Mouse (Mus musculus) liver, embryonic 14.5 days (tissue): ENCODE measurements around the gene Cpsf6. TPM values are rescaled to one million over a fixed set of nuclear protein-coding genes. Genes with fewer than 3 reads are reported as not detected.

Experiments
- ATAC-seq: fragments of 200-750 bp; cut with Nextera tagmentation; 2 replicates; pipeline ENCODE4 v1.8.0; 2017; ENCODE audit warnings: moderate number of reproducible peaks, mild to moderate bottlenecking, moderate library complexity; ENCODE audit not compliant: insufficient read depth
- DNase-seq, 3 experiments: peaks; one replicate each; pipeline ENCODE4 v3.0.0-alpha.2; 2012 to 2013; ENCODE audit warnings: low read depth in 3 of 3, low spot score in 3 of 3
- H3K27ac ChIP-seq: fragments of 300-500 bp; sonication (generic); 2 replicates; pipeline ENCODE4 v1.5.1; 2014; ENCODE audit warnings: moderate library complexity, mild to moderate bottlenecking, control low read depth, inconsistent platforms
- H3K27me3 ChIP-seq: fragments of 300-500 bp; sonication (generic); 2 replicates; pipeline ENCODE4 v1.6.1; 2014; ENCODE audit warnings: mild to moderate bottlenecking, low read length, moderate library complexity; ENCODE audit not compliant: control insufficient read depth, insufficient read depth
- H3K36me3 ChIP-seq: fragments of 300-500 bp; sonication (generic); replicated peaks from 2 replicates; pipeline ENCODE4 v1.6.1; 2014; ENCODE audit warnings: low read depth; ENCODE audit not compliant: control insufficient read depth, insufficient read depth
- H3K4me1 ChIP-seq, 2 experiments: fragments of 200-500 bp in 1 of 2; fragments of 300-500 bp in 1 of 2; sonication (generic) in 1 of 2; replicated peaks; 2 replicates each; pipeline ENCODE4 v1.6.1; 2012 to 2014; ENCODE audit warnings: antibody characterized with exemption in 1 of 2, inconsistent platforms in 1 of 2, low read length in 1 of 2; ENCODE audit not compliant: control insufficient read depth in 2 of 2, insufficient read depth in 2 of 2
- H3K4me2 ChIP-seq: fragments of 300-500 bp; sonication (generic); 2 replicates; pipeline ENCODE4 v1.6.1; 2014; ENCODE audit warnings: low read depth, mild to moderate bottlenecking, control low read depth, moderate library complexity
- H3K4me3 ChIP-seq, 2 experiments: fragments of 200-500 bp in 1 of 2; fragments of 300-500 bp in 1 of 2; sonication (generic) in 1 of 2; 2 replicates each; pipeline ENCODE4 v1.5.1; 2012 to 2014; ENCODE audit warnings: low read depth in 2 of 2, low read length in 2 of 2, mild to moderate bottlenecking in 2 of 2, control low read depth in 1 of 2, inconsistent platforms in 1 of 2, moderate library complexity in 1 of 2; ENCODE audit not compliant: insufficient read depth in 1 of 2
- H3K9ac ChIP-seq: fragments of 300-500 bp; sonication (generic); replicated peaks from 2 replicates; pipeline ENCODE4 v1.6.1; 2014; ENCODE audit warnings: mild to moderate bottlenecking, control low read depth, moderate library complexity
- H3K9me3 ChIP-seq: fragments of 300-500 bp; sonication (generic); 2 replicates; pipeline ENCODE4 v1.6.1; 2016; ENCODE audit warnings: low read length, mixed read lengths; ENCODE audit not compliant: control insufficient read depth
- CTCF ChIP-seq: IDR thresholded peaks from 2 replicates; pipeline ENCODE4 v1.5.1; 2016; ENCODE audit warnings: antibody characterized with exemption, low read depth, control low read depth
- EP300 ChIP-seq: IDR thresholded peaks from 2 replicates; pipeline ENCODE4 v1.6.1; 2016; ENCODE audit warnings: antibody characterized with exemption, low read depth
- WGBS: fragments of 180-500 bp; shearing (Covaris S2); extraction: QIAGEN DNeasy Blood & Tissue Kit; methylation state at CpG from one replicate; pipeline ENCODE4 v1.1.7; 2014; ENCODE audit not compliant: insufficient replicate concordance; 5-methylcytosine and 5-hydroxymethylcytosine counted together
- polyA plus RNA-seq, 2 experiments: library from polyadenylated mRNA; depleted of rRNA in 1 of 2; stranded (reverse) in 1 of 2; unstranded in 1 of 2; fragments of >200 nt; fragmentation: Nextera tagmentation in 1 of 2; extraction: Ambion mirVana in 1 of 2; gene quantifications; 2 replicates each; pipeline versions ENCODE4 v1.2.1 to v1.2.3; 2012 to 2014

The Cpsf6 gene
- polyA plus RNA-seq, 2 experiments = 27.5 to 51.7 TPM

DNA sequence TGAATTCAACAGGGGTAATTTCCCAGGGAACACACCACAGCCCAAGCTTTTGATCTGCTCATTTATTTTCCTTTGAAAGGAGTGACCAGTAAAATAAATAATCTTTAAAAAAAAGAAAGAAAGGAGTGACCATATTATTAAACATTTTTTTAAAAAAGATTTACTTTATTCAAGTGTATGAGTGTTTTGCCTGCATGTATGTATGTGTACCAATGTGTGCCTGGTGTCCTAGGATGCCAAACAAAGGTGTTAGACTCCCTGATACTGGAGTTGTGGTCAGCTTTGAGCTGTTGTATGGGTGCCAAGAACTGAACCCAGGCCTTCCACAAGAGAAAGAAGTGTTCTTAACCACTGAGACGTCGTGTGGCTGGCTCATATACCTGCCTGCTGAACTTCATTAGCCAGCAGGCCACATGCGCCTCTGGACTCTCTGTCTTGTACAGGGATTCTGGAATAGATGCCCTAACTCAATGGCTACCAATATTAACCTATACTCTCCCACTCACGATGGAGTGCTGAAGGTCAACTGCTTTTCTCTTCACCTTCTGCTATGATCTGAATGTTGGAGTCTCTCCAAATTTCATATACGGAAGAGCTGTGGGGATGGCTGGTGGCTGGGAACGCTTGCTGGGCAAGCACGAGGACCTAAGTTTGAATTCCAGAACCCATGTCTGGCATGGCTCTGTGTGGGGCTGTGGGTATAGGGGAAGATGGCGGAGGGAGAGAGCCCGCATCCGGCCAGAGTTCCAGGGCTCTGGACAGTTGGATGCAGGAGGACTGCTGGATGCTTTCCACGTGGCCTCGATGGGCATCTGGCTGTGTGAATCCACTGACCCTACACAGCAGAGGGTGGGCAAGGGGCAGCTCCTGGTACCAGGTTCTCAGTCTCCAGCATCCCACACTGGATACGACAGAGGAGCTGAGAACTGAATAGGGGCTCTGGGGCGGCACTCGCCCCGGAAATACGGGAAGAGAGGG is 43.5 kb upstream of the Cpsf6 start:
- WGBS = 68% methylated on average over 17 of the region's 17 CpGs
- no peak for ATAC-seq
- TF ChIP-seq EP300 (no peak), CTCF (no peak)

DNA sequence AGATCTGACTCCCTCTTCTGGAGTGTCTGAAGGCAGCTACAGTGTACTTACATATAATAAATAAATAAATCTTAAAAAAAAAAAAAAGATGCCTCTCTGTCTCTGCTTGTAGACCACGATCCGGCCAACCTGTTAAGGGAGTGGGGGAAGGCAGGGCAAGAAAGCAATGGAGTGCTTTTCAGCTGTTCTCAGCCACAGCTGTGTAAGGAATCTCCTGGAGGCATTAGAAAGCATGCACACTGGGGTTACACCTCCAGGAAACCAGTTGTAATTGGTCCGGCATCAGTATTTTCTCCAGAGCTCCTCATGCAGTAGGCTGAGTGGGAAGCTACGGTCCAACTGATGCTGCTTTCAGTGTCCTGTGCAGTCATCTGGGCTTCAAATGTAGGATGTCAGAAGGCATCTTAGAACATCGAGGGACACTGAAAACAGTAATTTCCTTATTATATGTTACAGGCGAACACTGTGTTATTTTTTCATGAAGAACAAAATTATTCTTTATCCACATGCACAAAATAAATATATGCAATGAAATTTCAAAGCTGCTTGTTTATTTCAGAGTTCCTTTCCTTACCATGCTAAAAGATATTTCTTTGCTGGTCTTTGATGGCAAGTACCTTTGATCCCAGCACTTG is 42.5 kb upstream of the Cpsf6 start:
- no peak overlapping the region for H3K9ac ChIP-seq
- H3K9me3 ChIP-seq = no peaks in the 10 kb centered on the region
- H3K27ac ChIP-seq = no peak overlapping the region
- 63% methylated on average over 6 of the region's 6 CpGs for whole genome bisulfite sequencing
- ATAC-seq (no peak), DNase-seq (no peak)
- H3K4me3 ChIP-seq = no peak overlapping the region
- H3K36me3 ChIP-seq = no peaks in the 10 kb centered on the region
- no peaks in the 10 kb centered on the region for H3K27me3 ChIP-seq
- H3K4me1 ChIP-seq = peaks cover 0 to 14% of the 10 kb centered on the region in 2 experiments; a peak in 2 of 4 replicates
- TF ChIP-seq EP300 = no peak
- no peak for TF ChIP-seq CTCF
- no peak overlapping the region for H3K4me2 ChIP-seq

More for the DNA sequence above, 43.5 kb upstream of the Cpsf6 start:
- Histone ChIP-seq H3K9ac (no peak overlapping the region), H3K9me3 (no peaks in the 10 kb centered on the region), H3K4me3 (no peak overlapping the region), H3K27ac (no peak overlapping the region), H3K4me2 (no peak overlapping the region), H3K27me3 (no peaks in the 10 kb centered on the region), H3K4me1 (peaks cover 0 to 5% of the 10 kb centered on the region in 2 experiments; a peak in 1 of 4 replicates), H3K36me3 (no peaks in the 10 kb centered on the region)
- DNase-seq = no peak

DNA sequence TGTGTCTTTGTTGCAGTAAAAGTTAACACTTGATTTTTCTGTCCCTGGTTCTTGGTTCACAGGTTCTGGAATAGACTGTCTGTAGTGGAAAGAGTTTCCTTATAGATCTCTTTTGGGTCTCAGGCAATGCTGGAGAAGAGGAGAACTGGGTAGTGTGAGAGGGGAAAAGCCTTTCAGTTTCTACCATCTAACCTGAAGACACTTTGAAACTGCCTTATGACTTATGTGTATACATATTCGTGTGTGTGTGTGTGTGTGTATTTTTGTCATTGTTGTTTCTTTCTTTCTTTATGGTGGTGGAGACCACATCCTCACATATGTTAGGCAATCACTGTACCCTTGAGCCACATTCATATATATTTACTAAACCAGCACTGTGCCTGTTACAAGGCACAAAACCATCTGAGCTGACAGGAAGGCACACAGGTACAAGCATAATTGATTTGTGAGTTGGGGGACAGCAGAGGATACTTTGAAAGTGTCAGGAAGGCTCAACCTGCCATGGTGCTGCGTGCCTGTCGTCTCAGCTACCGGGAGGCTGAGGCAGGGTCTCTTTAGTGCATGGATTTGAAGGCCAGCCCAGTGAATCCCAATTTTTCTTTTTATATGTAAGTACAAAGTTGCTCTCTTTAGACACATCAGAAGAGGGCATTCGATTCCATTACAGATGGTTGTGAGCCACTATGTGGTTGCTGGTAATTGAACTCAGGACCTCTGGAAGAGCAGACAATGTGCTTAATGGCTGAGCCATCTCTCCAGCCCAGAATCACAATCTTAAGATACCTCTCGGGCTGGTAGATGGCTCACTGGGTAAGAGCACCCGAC is 41.7 kb upstream of the Cpsf6 start:
- TF ChIP-seq CTCF (no peak), EP300 (no peak)
- Histone ChIP-seq H3K36me3 (no peaks in the 10 kb centered on the region), H3K27ac (no peak overlapping the region), H3K4me2 (no peak overlapping the region), H3K4me1 (peaks cover 0 to 17% of the 10 kb centered on the region in 2 experiments; a peak in 2 of 4 replicates), H3K27me3 (no peaks in the 10 kb centered on the region), H3K9me3 (no peaks in the 10 kb centered on the region), H3K9ac (no peak overlapping the region), H3K4me3 (no peak overlapping the region)
- ATAC-seq (no peak), DNase-seq (no peak)
- WGBS = 65% methylated on average over 7 of the region's 7 CpGs

DNA sequence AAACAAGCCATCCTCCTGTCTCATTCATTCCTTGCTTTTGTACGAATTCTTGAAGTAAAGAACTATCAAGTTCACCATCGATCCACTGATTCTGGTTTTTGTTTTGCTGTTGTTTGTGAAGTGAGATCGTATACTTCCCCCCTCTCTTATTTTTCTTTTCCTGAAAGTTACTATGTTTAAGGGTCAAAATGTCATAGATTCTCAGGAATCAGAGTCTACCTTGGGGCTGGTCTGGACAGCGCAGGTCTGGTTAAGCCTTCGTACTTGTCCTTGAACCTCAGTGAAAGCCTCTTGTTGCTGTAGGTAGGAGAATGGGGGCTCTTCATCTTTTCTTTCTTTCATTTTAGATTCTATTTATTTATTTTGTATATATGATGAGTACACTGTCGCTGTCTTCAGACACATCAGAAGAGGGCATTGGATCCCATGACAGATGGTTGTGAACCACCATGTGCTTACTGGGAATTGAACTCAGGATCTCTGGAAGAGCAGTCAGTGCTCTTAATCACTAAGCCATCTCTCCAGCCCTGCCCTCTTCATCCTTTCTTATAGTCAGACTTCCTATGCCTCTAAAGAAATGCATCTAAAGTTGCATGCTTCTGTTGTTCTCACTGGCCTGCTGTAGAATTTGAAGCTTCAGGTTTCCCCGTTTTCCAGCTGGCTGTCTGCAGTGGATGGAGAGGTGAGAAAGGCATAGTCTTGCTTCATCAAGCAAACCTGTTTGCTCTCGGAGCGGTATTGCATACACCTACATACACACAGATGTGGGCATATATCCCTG is 40.9 kb upstream of the Cpsf6 start:
- TF ChIP-seq EP300 (no peak), CTCF (no peak)
- Histone ChIP-seq H3K4me2 (no peak overlapping the region), H3K36me3 (no peaks in the 10 kb centered on the region), H3K9ac (no peak overlapping the region), H3K27me3 (no peaks in the 10 kb centered on the region), H3K27ac (no peak overlapping the region), H3K9me3 (no peaks in the 10 kb centered on the region), H3K4me3 (no peak overlapping the region), H3K4me1 (peaks cover 0 to 17% of the 10 kb centered on the region in 2 experiments; a peak in 2 of 4 replicates)
- DNase-seq (no peak), ATAC-seq (no peak)
- 72% methylated on average over 9 of the region's 9 CpGs for WGBS
